Mouse (Mus musculus): ENCODE data around the gene Aven. TPM values are rescaled to one million over a fixed set of nuclear protein-coding genes. Genes with fewer than 3 reads are reported as not detected.
A peak's percentile ranks its signal among the peaks of the same experiment; 100 is the strongest.

Gene Aven
- total and polyA plus RNA-seq, 3 experiments: 5.8 to 18.4 (median 16.9) TPM

DNA sequence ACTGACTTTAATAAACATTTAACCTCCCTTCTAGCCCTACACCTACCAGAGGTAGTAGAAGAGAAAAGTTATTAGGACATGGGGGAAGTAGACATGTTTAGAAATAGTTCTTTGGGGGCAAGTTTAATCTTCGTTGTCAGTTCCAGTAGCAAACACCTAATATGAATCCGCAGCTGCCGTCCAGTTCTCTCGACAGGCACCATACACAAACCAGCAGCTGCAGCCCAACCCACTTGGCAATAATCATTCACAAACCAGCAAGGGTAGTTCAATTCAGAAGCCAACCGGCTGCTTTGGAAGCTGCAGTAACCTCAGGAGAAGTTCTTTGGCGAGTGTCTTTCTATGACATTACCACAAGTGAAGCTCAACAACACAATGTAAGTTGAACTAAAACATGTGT, 11.2 kb downstream of the Aven start:
- intact Hi-C loops (cut with DNase I): loop anchor here (2.0 to 5.0 kb wide), 2 partner anchors 109 to 733 kb away; no protein-coding TSS in a partner anchor
- TF ChIP-seq CTCF (IDR thresholded peaks at IDR 0.05) (no peak), POLR2A (IDR thresholded peaks at IDR 0.05; ENCODE audit: insufficient read depth, low read depth, low read length) (no peak), EP300 (IDR thresholded peaks at IDR 0.05; ENCODE audit: insufficient read depth, low read depth, low read length) (no peak)
- H3K27ac ChIP-seq: no peak overlapping the region

DNA sequence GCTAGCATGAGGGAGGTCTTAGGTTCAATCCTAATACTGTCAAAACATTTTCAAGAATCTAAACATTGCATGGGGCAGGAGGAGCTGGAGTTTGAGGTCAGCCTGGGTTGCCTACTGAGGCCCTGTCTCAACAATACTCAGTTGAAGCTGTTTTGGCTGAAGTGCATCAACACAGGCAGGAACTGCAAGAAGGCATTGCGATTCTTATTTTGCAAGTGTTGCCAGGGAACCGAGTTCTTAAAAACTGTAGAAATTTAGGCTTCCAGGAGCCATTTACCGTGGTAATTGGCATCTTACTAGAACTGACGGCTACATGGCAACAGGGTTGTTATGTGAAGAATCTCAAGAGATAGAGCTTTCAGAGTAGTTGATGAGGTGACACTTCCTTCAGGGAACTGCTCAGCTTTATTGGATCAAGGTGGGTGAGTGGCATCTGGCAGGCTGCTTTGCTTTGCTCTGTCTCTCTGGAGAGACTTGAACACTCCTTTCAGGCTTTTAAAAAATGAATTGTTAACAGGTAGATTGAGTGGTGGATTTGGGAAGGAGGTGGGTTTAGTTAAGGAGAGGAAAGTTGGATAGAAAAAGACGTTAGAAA, 14.2 kb downstream of the Aven start:
- 79% methylated on average over 5 of the region's 5 CpGs for WGBS
- Histone ChIP-seq H3K79me2 (replicated peaks; ENCODE audit: control insufficient read depth, insufficient read depth, low read length) (no peaks in the 10 kb centered on the region), H3K36me3 (ENCODE audit: control insufficient read depth, insufficient read depth, low read length) (no peaks in the 10 kb centered on the region), H3K9ac (ENCODE audit: low read depth, low read length) (no peak overlapping the region), H3K4me1 (ENCODE audit: control insufficient read depth, insufficient read depth, low read length) (no peaks in the 10 kb centered on the region), H3K4me3 (no peak overlapping the region), H3K27me3 (ENCODE audit: control insufficient read depth, insufficient read depth, low read length) (no peaks in the 10 kb centered on the region), H3K27ac (no peak overlapping the region)
- TF ChIP-seq EP300 (IDR thresholded peaks at IDR 0.05; ENCODE audit: insufficient read depth, low read depth, low read length): no peak
- intact Hi-C loops (cut with DNase I): no loop called here
- DNase-seq: no peak

More for the DNA sequence above, 11.2 kb downstream of the Aven start:
- Histone ChIP-seq H3K27me3 (ENCODE audit: control insufficient read depth, insufficient read depth, low read length) (no peaks in the 10 kb centered on the region), H3K79me2 (replicated peaks; ENCODE audit: control insufficient read depth, insufficient read depth, low read length) (no peaks in the 10 kb centered on the region), H3K4me3 (no peak overlapping the region), H3K9ac (ENCODE audit: low read depth, low read length) (no peak overlapping the region), H3K4me1 (ENCODE audit: control insufficient read depth, insufficient read depth, low read length) (no peaks in the 10 kb centered on the region), H3K36me3 (ENCODE audit: control insufficient read depth, insufficient read depth, low read length) (no peaks in the 10 kb centered on the region)
- 81% methylated on average over 6 of the region's 6 CpGs for WGBS
- no peak for DNase-seq

DNA sequence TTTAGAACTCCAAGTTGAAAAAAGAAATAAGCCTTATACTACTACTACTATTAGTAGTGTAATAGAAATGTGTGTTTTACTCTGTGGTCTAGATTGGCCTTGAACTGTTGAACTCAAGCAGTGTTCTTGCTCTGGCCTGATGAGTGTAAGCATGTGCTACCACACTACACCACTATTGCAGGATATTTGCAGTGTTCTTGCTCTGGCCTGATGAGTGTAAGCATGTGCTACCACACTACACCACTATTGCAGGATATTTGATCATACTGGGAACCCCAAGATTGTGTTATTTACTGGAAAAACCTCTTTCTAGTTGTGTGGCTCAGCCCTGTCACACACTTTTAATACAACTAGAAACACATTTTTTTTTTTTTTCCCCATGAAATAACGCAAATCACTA, 14.7 kb downstream of the Aven start:
- TF ChIP-seq CTCF (IDR thresholded peaks at IDR 0.05): no peak
- no peak for TF ChIP-seq POLR2A (IDR thresholded peaks at IDR 0.05; ENCODE audit: insufficient read depth, low read depth, low read length)
- TF ChIP-seq EP300 (IDR thresholded peaks at IDR 0.05; ENCODE audit: insufficient read depth, low read depth, low read length): no peak
- Histone ChIP-seq H3K27ac (no peak overlapping the region), H3K27me3 (ENCODE audit: control insufficient read depth, insufficient read depth, low read length) (no peaks in the 10 kb centered on the region), H3K9ac (ENCODE audit: low read depth, low read length) (no peak overlapping the region), H3K4me3 (no peak overlapping the region), H3K36me3 (ENCODE audit: control insufficient read depth, insufficient read depth, low read length) (no peaks in the 10 kb centered on the region), H3K4me1 (ENCODE audit: control insufficient read depth, insufficient read depth, low read length) (no peaks in the 10 kb centered on the region), H3K79me2 (replicated peaks; ENCODE audit: control insufficient read depth, insufficient read depth, low read length) (no peaks in the 10 kb centered on the region)
- 100% methylated on average over 1 of the region's 1 CpGs for WGBS
- no peak for DNase-seq
- intact Hi-C loops (cut with DNase I): no loop called here

DNA sequence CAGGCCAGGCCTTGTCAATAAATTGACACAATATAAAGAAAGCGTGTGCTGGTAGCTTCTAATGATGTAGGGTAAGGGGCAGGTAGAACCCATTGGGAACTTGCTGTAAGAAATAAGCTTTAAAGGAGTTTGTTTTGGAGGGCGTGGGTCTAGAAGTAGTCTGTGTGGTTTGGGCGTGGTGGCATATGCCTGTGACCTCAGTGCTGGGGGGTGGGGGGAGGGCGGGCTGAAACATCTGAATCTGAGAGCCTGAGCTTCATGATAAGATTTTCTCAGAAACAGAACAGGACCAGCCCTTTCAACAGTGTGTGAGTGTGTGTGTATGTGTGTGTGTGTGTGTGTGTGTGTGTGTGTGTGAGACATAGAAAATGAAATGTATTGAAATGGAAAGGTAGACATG, 17.4 kb downstream of the Aven start:
- no peak overlapping the region for H3K27ac ChIP-seq
- H3K27me3 ChIP-seq (ENCODE audit: control insufficient read depth, insufficient read depth, low read length): no peaks in the 10 kb centered on the region
- TF ChIP-seq EP300 (IDR thresholded peaks at IDR 0.05; ENCODE audit: insufficient read depth, low read depth, low read length) (no peak), CTCF (IDR thresholded peaks at IDR 0.05) (no peak), POLR2A (IDR thresholded peaks at IDR 0.05; ENCODE audit: insufficient read depth, low read depth, low read length) (no peak)
- H3K4me3 ChIP-seq: no peak overlapping the region
- DNase-seq: no peak
- WGBS: 73% methylated on average over 4 of the region's 4 CpGs
- no peak overlapping the region for H3K9ac ChIP-seq (ENCODE audit: low read depth, low read length)
- no peaks in the 10 kb centered on the region for H3K79me2 ChIP-seq (replicated peaks; ENCODE audit: control insufficient read depth, insufficient read depth, low read length)
- intact Hi-C loops (cut with DNase I): no loop called here
- H3K4me1 ChIP-seq (ENCODE audit: control insufficient read depth, insufficient read depth, low read length): no peaks in the 10 kb centered on the region
- no peaks in the 10 kb centered on the region for H3K36me3 ChIP-seq (ENCODE audit: control insufficient read depth, insufficient read depth, low read length)

DNA sequence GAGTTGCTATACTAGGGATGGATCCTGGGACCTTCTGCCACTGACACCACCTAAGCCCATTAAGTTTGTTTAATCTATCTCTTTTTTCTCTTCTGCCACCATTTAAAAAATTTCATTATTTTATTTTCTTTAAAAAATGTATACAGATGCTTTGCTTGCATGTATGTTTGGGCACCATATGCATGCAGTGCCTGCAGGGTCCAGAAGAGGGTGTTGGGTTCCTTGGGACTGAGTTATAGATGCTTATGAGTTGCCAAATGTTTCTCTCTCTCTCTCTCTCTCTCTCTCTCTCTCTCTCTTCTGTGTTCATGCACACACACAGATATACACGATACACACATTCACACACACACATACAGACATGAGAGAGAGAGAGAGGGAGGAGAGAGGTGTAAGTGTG, 20.3 kb downstream of the Aven start:
- intact Hi-C loops (cut with DNase I): no loop called here
- TF ChIP-seq POLR2A (IDR thresholded peaks at IDR 0.05; ENCODE audit: insufficient read depth, low read depth, low read length): no peak
- 0 out of 2 replicates have a peak, but pooled peaks have one; percentile 13 for TF ChIP-seq CTCF (IDR thresholded peaks at IDR 0.05)
- H3K27me3 ChIP-seq (ENCODE audit: control insufficient read depth, insufficient read depth, low read length): no peaks in the 10 kb centered on the region
- no peak overlapping the region for H3K27ac ChIP-seq
- no peaks in the 10 kb centered on the region for H3K36me3 ChIP-seq (ENCODE audit: control insufficient read depth, insufficient read depth, low read length)
- no peaks in the 10 kb centered on the region for H3K79me2 ChIP-seq (replicated peaks; ENCODE audit: control insufficient read depth, insufficient read depth, low read length)
- DNase-seq: no peak
- H3K4me1 ChIP-seq (ENCODE audit: control insufficient read depth, insufficient read depth, low read length): no peaks in the 10 kb centered on the region
- no peak overlapping the region for H3K9ac ChIP-seq (ENCODE audit: low read depth, low read length)
- 100% methylated on average over 1 of the region's 1 CpGs for WGBS
- H3K4me3 ChIP-seq: no peak overlapping the region

DNA sequence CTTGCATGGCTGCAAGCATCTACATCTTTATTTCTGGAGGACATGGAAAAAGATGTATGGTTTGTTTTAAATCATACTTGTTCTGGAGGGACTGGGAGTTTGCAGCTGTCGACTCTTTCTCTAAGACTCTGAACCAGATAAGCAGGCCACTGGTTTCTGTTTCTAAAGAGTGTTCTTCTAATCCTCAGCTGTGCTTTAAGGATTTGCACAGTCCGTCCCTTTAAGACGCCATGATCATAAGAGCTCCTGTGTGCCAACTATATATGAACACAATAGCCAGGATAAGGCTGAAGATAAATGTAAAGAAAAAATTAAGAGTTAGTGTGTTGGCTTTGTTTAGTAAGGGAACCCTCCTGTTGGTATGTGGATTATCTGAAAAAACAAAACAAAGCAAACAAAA, 24.0 kb downstream of the Aven start:
- H3K36me3 ChIP-seq (ENCODE audit: control insufficient read depth, insufficient read depth, low read length): no peaks in the 10 kb centered on the region
- no peak overlapping the region for H3K27ac ChIP-seq
- H3K4me1 ChIP-seq (ENCODE audit: control insufficient read depth, insufficient read depth, low read length): no peaks in the 10 kb centered on the region
- DNase-seq: no peak
- H3K79me2 ChIP-seq (replicated peaks; ENCODE audit: control insufficient read depth, insufficient read depth, low read length): no peaks in the 10 kb centered on the region
- no peak overlapping the region for H3K4me3 ChIP-seq
- no peak overlapping the region for H3K9ac ChIP-seq (ENCODE audit: low read depth, low read length)
- 64% methylated on average over 3 of the region's 3 CpGs for WGBS
- intact Hi-C loops (cut with DNase I): no loop called here
- TF ChIP-seq CTCF (IDR thresholded peaks at IDR 0.05): no peak
- no peak for TF ChIP-seq EP300 (IDR thresholded peaks at IDR 0.05; ENCODE audit: insufficient read depth, low read depth, low read length)
- TF ChIP-seq POLR2A (IDR thresholded peaks at IDR 0.05; ENCODE audit: insufficient read depth, low read depth, low read length): no peak
- H3K27me3 ChIP-seq (ENCODE audit: control insufficient read depth, insufficient read depth, low read length): no peaks in the 10 kb centered on the region
